Mouse (Mus musculus) large intestine, adult 2 months (tissue): ENCODE data around the gene Usp22. TPM values are rescaled to one million over a fixed set of nuclear protein-coding genes. Genes with fewer than 3 reads are reported as not detected.
"Not testable (repeated sequence)": the region's sequence is repeated elsewhere in the genome, so short reads cannot be mapped to it uniquely, and the experiment has no call there.

Experiments used
- DNase-seq: peaks from one replicate; pipeline ENCODE4 v3.0.0-alpha.2; 2012; ENCODE audit warnings: low read depth, low spot score
- WGBS: fragments of 180-500 bp; shearing (Covaris S2); methylation state at CpG from one replicate; pipeline ENCODE4 v1.1.7; 2018; 5-methylcytosine and 5-hydroxymethylcytosine counted together
- polyA plus RNA-seq: library from polyadenylated mRNA; depleted of rRNA; stranded (reverse); fragments of >200 nt; gene quantifications from 2 replicates; pipeline ENCODE4 v1.2.3, GENCODE M21; 2012

The Usp22 gene
- polyA plus RNA-seq, 1 experiment, result 32.5 TPM

GRCm38 (mm10) chr11:61146645-61147299 lies 28.1 kb downstream of the Usp22 start:
- WGBS, result 28% methylated on average over 20 of the region's 20 CpGs
- peak; percentile 8 for DNase-seq

GRCm38 (mm10) chr11:61145551-61145950 lies 29.3 kb downstream of the Usp22 start:
- 58% methylated on average over 8 of the region's 8 CpGs for WGBS
- DNase-seq, result no peak

DNA sequence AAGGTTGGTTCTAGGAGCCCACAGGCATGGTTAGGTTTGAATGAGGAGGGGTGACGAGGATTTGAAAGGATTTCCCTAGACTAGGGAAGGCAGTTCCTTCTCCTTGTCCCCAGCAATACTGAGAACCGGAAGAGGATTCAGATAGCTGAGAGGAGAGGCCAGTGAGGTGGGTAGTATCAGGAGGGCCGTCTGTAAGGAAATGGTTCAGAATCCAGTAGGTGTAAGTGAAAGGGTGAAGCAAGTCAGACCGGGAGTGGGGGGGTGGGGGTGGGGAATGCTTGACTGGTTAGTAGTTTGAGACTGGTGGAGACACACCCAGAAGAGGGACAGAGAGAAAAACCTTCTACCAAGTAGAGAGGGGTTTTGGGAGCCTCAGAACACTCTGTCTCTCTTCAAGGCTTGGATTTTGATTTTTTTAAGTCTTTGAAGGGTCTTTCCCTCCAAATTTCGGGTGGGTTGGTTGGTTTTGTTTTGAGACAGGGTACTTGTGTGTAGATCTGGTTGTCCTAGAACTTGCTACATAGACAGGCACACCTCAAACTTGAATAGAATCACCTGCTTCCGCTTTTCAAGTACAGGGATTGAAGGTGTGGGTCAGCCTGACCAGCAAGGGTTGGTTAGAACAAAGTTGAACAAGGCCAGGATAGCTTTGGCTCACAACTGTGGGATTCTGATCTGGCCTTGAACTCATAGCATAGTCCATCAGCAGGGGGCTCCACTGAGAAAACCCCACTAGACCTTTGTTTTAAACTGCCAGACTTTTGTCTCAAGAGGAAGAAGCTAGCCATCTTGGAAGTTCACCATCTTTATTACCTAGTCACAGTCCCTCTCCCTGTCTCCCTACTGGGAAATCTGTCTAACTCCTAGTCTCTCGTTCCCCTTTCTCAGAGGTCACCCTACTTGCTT lies 31.0 kb downstream of the Usp22 start:
- no peak for DNase-seq
- 67% methylated on average over 7 of the region's 7 CpGs for WGBS

GRCm38 (mm10) chr11:61142941-61143530 lies 31.8 kb downstream of the Usp22 start:
- 50% methylated on average over 6 of the region's 6 CpGs for WGBS
- DNase-seq, result no peak

- 47% methylated on average over 3 of the region's 3 CpGs for WGBS
- no peak for DNase-seq
Observed at GRCm38 (mm10) chr11:61142262-61142661, 32.6 kb downstream of the Usp22 start.

DNA sequence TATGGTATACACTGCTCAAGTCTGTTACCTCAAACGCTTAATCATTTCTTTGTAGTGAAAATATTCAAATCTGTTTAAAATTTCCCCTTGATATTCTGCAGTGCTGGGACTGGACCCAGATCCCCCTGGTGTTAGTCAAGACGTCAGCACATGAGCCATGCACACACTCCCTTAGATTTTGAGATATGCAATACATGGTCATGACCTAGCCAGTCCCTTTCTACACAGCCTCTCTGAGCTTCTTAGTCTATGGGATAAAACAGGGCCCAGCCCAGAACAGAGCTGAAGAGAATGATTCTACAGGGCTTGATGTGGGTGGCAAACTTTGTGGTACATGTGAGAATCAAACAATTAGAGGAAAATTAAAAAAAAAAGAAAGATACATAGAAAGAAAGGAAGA lies 33.2 kb downstream of the Usp22 start:
- 71% methylated on average over 2 of the region's 2 CpGs for WGBS
- DNase-seq, result no peak

DNA sequence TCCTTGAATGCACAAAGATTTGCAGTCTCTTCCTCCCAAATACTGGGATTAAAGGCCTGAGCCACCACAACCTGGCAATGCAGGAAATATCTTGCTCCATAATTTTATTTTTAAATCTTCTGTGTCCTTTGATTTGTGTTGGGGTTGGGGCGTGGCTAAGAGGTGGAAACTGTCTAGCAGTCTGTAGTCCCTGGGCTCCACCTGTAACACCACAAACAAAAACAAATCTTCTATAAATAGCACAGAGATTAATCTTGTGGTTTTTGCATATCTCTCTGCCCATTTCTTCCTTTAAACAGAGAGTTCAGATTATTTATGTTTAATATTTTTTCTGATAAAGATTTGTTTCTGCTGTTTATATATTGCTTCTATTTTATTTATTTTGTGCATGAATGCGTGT lies 41.9 kb downstream of the Usp22 start:
- WGBS, result 74% methylated on average over 2 of the region's 2 CpGs
- no peak for DNase-seq

DNA sequence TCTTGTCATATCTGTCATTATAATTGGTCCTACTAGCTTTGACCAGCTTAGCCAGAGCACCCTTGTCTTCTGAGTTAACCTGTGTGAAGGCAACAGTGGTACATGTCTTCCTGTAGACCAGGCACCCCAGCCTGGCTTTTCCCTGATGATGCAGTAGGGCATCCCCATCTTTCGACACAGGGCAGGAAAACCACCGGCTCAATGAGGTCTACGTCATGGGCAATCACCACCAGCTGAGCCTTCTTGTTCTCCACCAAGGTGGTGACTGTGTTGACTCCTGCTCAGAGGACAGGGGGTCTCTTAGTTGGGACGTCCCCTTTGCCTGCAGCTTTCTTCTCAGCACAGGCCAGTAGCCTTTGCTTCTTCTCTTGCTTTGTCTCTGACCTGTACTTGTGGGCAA lies 44.2 kb downstream of the Usp22 start:
- DNase-seq, result not testable (repeated sequence)
- 71% methylated on average over 4 of the region's 4 CpGs for WGBS

- 61% methylated on average over 10 of the region's 10 CpGs for WGBS
- DNase-seq, result no peak
Observed at GRCm38 (mm10) chr11:61129305-61129704, 45.5 kb downstream of the Usp22 start.

GRCm38 (mm10) chr11:61127421-61128055 lies 47.3 kb downstream of the Usp22 start:
- WGBS, result 83% methylated on average over 8 of the region's 8 CpGs
- DNase-seq, result no peak

DNA sequence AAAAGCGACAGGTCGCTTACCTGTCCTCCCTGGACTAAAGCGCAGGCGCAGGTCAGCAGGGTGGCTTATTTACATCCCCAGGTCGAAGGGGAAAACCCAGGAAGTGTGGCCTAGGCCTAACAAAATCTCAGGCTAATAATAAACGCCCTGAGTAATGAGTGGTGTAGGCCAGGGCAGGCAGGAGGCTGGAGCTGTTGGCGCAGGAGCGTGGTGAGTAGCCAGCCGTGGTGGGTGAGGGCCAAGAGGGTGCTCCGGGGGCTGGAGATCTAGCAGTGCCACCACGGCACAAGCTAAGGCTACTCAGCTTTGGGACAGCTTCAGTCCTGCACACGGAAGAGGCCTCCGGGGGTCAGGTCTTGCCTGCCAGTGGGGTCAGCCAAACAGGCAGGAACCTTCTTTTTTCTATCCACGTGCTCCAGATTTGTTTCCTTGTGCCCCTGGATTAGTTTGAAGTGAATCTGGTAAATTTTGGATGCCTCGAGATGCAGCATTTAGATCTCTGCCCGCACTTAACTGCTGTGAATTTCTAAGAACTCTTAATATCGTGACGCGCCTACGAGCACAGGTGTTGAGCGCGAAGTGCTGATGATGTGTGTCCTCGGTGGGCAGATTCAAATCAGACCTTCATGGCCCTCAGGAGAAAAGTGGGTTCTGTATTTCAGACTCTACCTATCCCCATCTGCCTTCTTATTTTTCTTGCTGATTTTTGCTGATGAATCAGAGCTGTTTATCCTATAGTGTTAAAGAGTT lies 48.1 kb downstream of the Usp22 start, which contains the start of gene Tnfrsf13b:
Gene Tnfrsf13b, plus strand, starts transcription at position 150 of the 750 bp plus-strand sequence.
- DNase-seq, result no peak
- WGBS, result 77% methylated on average over 23 of the region's 23 CpGs

- no peak for DNase-seq
- 87% methylated on average over 5 of the region's 5 CpGs for WGBS
Observed at GRCm38 (mm10) chr11:61125970-61126369, 48.9 kb downstream of the Usp22 start.

DNA sequence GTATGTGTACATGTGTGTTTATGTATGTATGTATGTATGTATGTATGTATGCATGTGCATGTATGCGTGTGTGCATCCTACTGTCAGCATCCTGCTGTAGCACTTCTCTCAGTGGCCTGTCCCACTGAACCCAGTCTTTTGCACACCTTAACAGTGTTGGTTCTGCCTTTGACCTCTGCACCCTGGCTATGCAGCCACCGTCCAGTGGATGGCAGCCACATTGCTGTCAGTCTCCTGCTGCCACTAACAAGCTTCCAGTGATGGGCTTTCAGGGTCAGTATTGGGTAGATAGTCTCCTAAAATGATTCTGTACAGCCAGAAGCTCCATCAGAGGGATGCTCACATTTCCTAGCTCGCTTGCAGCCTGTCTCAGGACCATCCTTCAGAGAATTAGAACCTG lies 51.0 kb downstream of the Usp22 start:
- DNase-seq, result no peak
- whole genome bisulfite sequencing, result 58% methylated on average over 3 of the region's 3 CpGs

DNA sequence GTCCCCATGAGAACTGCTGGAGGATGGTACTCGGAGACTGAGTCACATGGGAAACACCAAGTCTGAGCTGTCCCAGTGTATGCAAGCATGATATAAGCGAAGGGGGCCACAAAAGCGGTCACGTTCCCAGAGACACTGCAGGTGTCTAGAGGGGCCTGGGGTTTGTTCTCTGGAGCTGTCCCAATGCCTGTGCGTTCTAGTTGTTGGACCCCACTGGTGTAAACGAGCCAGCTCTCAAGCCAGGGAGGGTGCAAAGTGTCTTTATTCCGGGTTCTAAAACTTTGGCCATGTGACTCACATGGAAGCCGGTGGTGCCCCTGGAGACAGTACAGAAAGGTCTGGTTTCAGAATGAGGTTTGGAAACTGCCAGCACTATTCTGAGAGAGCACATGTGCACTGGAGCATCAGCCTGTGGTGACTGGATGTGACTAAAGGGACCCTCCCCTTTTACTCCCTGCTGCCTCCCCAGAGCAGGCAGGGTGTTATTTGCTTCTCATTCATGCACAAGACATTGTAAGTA lies 52.0 kb downstream of the Usp22 start:
- 88% methylated on average over 8 of the region's 8 CpGs for WGBS
- DNase-seq, result no peak

DNA sequence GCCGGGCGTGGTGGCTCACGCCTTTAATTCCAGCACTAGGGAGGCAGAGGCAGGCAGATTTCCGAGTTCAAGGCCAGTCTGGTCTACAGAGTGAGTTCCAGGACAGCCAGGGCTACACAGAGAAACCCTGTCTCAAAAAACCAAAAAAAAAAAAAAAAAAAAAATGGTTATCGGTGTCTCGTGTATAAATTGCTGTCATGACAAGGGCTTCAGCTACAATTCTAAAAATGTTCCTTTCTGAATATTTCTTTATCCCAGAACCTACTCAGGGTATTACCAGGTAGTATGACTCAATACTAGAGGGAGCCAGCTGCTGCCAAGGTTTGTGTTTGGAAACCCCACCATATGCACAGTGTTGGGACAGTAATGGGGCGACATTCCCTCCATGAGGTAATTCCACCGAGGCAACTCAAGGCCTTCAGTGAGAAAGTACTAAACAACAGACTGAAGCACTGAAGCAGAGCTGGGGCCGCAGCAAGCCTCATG lies 52.5 kb downstream of the Usp22 start:
- 82% methylated on average over 9 of the region's 9 CpGs for WGBS
- no peak for DNase-seq

GRCm38 (mm10) chr11:61119996-61120583 lies 54.8 kb downstream of the Usp22 start:
- DNase-seq, result no peak
- 75% methylated on average over 3 of the region's 3 CpGs for WGBS

- WGBS, result 35% methylated on average over 8 of the region's 8 CpGs
- DNase-seq, result no peak
Observed at GRCm38 (mm10) chr11:61116226-61116625, 58.6 kb downstream of the Usp22 start.

GRCm38 (mm10) chr11:61112323-61112995 lies 62.4 kb downstream of the Usp22 start:
- 53% methylated on average over 8 of the region's 8 CpGs for WGBS
- no peak for DNase-seq
